Mouse (Mus musculus): ENCODE results near the gene Snapc4.

- no peak for TF ChIP-seq CTCF (IDR thresholded peaks at IDR 0.05; ENCODE audit: control insufficient read depth, insufficient read depth, insufficient read length)
- TF ChIP-seq CEBPB (IDR thresholded peaks at IDR 0.05; ENCODE audit: low read depth) = no peak
- no peak for TF ChIP-seq MAX (IDR thresholded peaks at IDR 0.05)
- no peak for TF ChIP-seq USF1 (IDR thresholded peaks at IDR 0.05; ENCODE audit: low read depth)
- no peak for TF ChIP-seq MYOG (IDR thresholded peaks at IDR 0.05; ENCODE audit: control insufficient read depth, extremely low read depth, insufficient read length)
- TF ChIP-seq FOSL1 (IDR thresholded peaks at IDR 0.05; ENCODE audit: insufficient read depth, low read length, poor library complexity, severe bottlenecking) = no peak
Observed at GRCm38 (mm10) chr2:26316576-26317246, 63.7 kb downstream of the Snapc4 start.

Data from C2C12 (cell line).